In genomic region chr10:95458050-95458806, GRCm38 (mm10) we compare ENCODE assay signal across 17 mouse cellular contexts. TPM values are rescaled to one million over a fixed set of nuclear protein-coding genes. Genes with fewer than 3 reads are reported as not detected.
DNase-seq lines count a peak whose midpoint lies in the region; ATAC-seq and TF ChIP-seq lines count a peak whose summit lies in the region.
"Had no signal": no experiment of that assay in that cellular context is flagged by ENCODE, and none has a peak within 500 bp of the region (broad histone marks: within the 10 kb centered on the region; RNA-seq: fewer than 3 reads in every experiment).

No protein-coding gene starts in this region.

- no peak overlapping the region for H3K9ac ChIP-seq in kidney, postnatal 0 days (ENCODE audit: low read depth, low read length)
- H3K9ac ChIP-seq in MEL (ENCODE audit: control insufficient read depth, low read depth, low read length, poor library complexity, severe bottlenecking) = no peak overlapping the region
- H3K9ac ChIP-seq in heart, embryonic 11.5 days (ENCODE audit: low read depth, low read length) = no peak overlapping the region
- H3K9ac ChIP-seq: embryonic facial prominence, embryonic 12.5 days; liver, embryonic 13.5 days had no signal

- TF ChIP-seq POLR2A in MEL (IDR thresholded peaks at IDR 0.05; ENCODE audit: control insufficient read depth in 1 of 2, insufficient read depth in 1 of 2, low read depth in 1 of 2, low read length in 2 of 2, poor library complexity in 1 of 2) = no peak

- no peaks in the 10 kb centered on the region for H3K79me2 ChIP-seq in MEL (ENCODE audit: control insufficient read depth, insufficient read depth, low read length, poor library complexity)

- H3K9me3 ChIP-seq in kidney, postnatal 0 days (replicated peaks; ENCODE audit: low read length) = no peaks in the 10 kb centered on the region
- no peaks in the 10 kb centered on the region for H3K9me3 ChIP-seq in MEL (replicated peaks; ENCODE audit: insufficient read depth, low read length)
- H3K9me3 ChIP-seq in heart, embryonic 11.5 days (replicated peaks; ENCODE audit: control insufficient read depth, low read length) = no peaks in the 10 kb centered on the region
- H3K9me3 ChIP-seq: embryonic facial prominence, embryonic 12.5 days; liver, embryonic 13.5 days had no signal

- no peaks in the 10 kb centered on the region for H3K4me1 ChIP-seq in kidney, postnatal 0 days (replicated peaks; ENCODE audit: insufficient read depth, low read length)
- peaks cover 0 to 22% of the 10 kb centered on the region in 2 experiments; a peak in 3 of 4 replicates for H3K4me1 ChIP-seq in MEL (ENCODE audit: control insufficient read depth in 1 of 2, insufficient read depth in 2 of 2, low read length in 2 of 2)
- no peaks in the 10 kb centered on the region for H3K4me1 ChIP-seq in heart, embryonic 11.5 days (ENCODE audit: control insufficient read depth, insufficient read depth, low read length)
- H3K4me1 ChIP-seq: embryonic facial prominence, embryonic 12.5 days; liver, embryonic 13.5 days had no signal

- intact Hi-C loops in left cerebral cortex, postnatal 4 days (cut with DNase I) = no loop called here

- WGBS in kidney, postnatal 0 days = 82% methylated on average over 9 of the region's 9 CpGs
- 39% methylated on average over 9 of the region's 9 CpGs for WGBS in large intestine, adult 2 months
- WGBS in heart, embryonic 11.5 days (ENCODE audit: insufficient replicate concordance) = 78% methylated on average over 9 of the region's 9 CpGs

- H3K4me2 ChIP-seq in kidney, postnatal 0 days (ENCODE audit: low read length) = no peak overlapping the region
- no peak overlapping the region for H3K4me2 ChIP-seq in heart, embryonic 11.5 days
- H3K4me2 ChIP-seq: embryonic facial prominence, embryonic 12.5 days; liver, embryonic 13.5 days had no signal

- H3K27ac ChIP-seq in kidney, postnatal 0 days = no peak overlapping the region
- H3K27ac ChIP-seq in MEL (ENCODE audit: control insufficient read depth, low read depth, low read length) = no peak overlapping the region
- H3K27ac ChIP-seq in heart, embryonic 11.5 days (ENCODE audit: low read depth, low read length) = no peak overlapping the region
- H3K27ac ChIP-seq: embryonic facial prominence, embryonic 12.5 days; liver, embryonic 13.5 days had no signal

- TF ChIP-seq RAD21 in MEL (IDR thresholded peaks at IDR 0.05; ENCODE audit: low read depth, low read length) = no peak

- no peak for DNase-seq in kidney, postnatal 0 days (ENCODE audit: low spot score)
- DNase-seq in kidney, adult 9 months = no peak
- peak; percentile 46 for DNase-seq in MEL (ENCODE audit: low read depth, low spot score)
- peak; percentile 33 for DNase-seq in large intestine, adult 2 months (ENCODE audit: low read depth, low spot score)
- DNase-seq in lung, postnatal 4 days = peak; percentile 12 to 39
- no peak for DNase-seq in spleen, postnatal 14 days (ENCODE audit: low spot score in 2 of 2)
- no peak for DNase-seq in left cerebral cortex, postnatal 4 days
- DNase-seq: cerebellum, adult 11-12 months; heart, adult 18-20 months; kidney, postnatal 10 days; liver, embryonic 13.5 days; retina, postnatal 1 day; thymus, adult 18-20 months had no signal

- TF ChIP-seq EP300 in MEL (IDR thresholded peaks at IDR 0.05; ENCODE audit: low read depth in 1 of 2, low read length in 2 of 2) = no peak

- peak; percentile 40; the same call in 1 of the 2 replicates for ATAC-seq in kidney, postnatal 0 days (replicated peaks; ENCODE audit: low FRiP score, low read depth)
- no peak for ATAC-seq in heart, embryonic 11.5 days (replicated peaks; ENCODE audit: insufficient number of reproducible peaks, low FRiP score, low TSS enrichment)
- ATAC-seq: activated CD4-positive, CD25-positive, alpha-beta regulatory T cell, adult 4 months; inflammation-experienced regulatory T-cells, adult 6 months had no signal

- no peaks in the 10 kb centered on the region for H3K36me3 ChIP-seq in kidney, postnatal 0 days (ENCODE audit: insufficient read depth, low read length)
- H3K36me3 ChIP-seq in MEL (ENCODE audit: control insufficient read depth in 1 of 2, insufficient read depth in 2 of 2, low read length in 2 of 2) = peaks cover 0 to 12% of the 10 kb centered on the region in 2 experiments; a peak in 2 of 4 replicates
- no peaks in the 10 kb centered on the region for H3K36me3 ChIP-seq in heart, embryonic 11.5 days (ENCODE audit: control insufficient read depth, insufficient read depth, low read length)
- H3K36me3 ChIP-seq: embryonic facial prominence, embryonic 12.5 days; liver, embryonic 13.5 days had no signal

- TF ChIP-seq CTCF in kidney, postnatal 0 days (IDR thresholded peaks at IDR 0.05; ENCODE audit: low read depth) = no peak
- TF ChIP-seq CTCF in MEL (IDR thresholded peaks at IDR 0.05 in 2 of 3, conservative IDR thresholded peaks at IDR 0.05 in 1 of 3; ENCODE audit: control insufficient read depth in 1 of 3, insufficient read depth in 1 of 3, low read depth in 2 of 3, low read length in 3 of 3, poor library complexity in 1 of 3, severe bottlenecking in 1 of 3) = no peak

- H3K27me3 ChIP-seq in kidney, postnatal 0 days (ENCODE audit: insufficient read depth, low read length) = no peaks in the 10 kb centered on the region
- H3K27me3 ChIP-seq in MEL (ENCODE audit: control insufficient read depth in 1 of 2, insufficient read depth in 2 of 2, low read length in 2 of 2) = no peaks in the 10 kb centered on the region
- H3K27me3 ChIP-seq in heart, embryonic 11.5 days (ENCODE audit: control insufficient read depth, insufficient read depth, low read length) = no peaks in the 10 kb centered on the region
- H3K27me3 ChIP-seq: embryonic facial prominence, embryonic 12.5 days; liver, embryonic 13.5 days had no signal

- H3K4me3 ChIP-seq in kidney, postnatal 0 days (replicated peaks; ENCODE audit: low read depth, low read length) = no peak overlapping the region
- no peak overlapping the region for H3K4me3 ChIP-seq in MEL (ENCODE audit: control insufficient read depth in 1 of 2, insufficient read depth in 1 of 2, low read depth in 2 of 2, low read length in 2 of 2)
- no peak overlapping the region for H3K4me3 ChIP-seq in heart, embryonic 11.5 days (ENCODE audit: low read depth, low read length)
- H3K4me3 ChIP-seq: embryonic facial prominence, embryonic 12.5 days; liver, embryonic 13.5 days had no signal

TF ChIP-seq in MEL, 35 proteins besides CTCF, POLR2A, EP300 and RAD21:
- TF ChIP-seq POLR2AphosphoS2 (IDR thresholded peaks at IDR 0.05; ENCODE audit: low read length) (no peak), BHLHE40 (IDR thresholded peaks at IDR 0.05; ENCODE audit: borderline replicate concordance, low read depth, low read length) (no peak), ZNF384 (IDR thresholded peaks at IDR 0.05; ENCODE audit: low read depth, low read length) (peak; percentile 92), RCOR1 (IDR thresholded peaks at IDR 0.05; ENCODE audit: low read depth, low read length) (0 out of 2 replicates have a peak, but pooled peaks have one; percentile 10), GATA1 (IDR thresholded peaks at IDR 0.05; ENCODE audit: low read depth, low read length) (peak; percentile 35; the same call in 1 of the 2 replicates)

RNA-seq across cellular contexts. Expression of gene Socs2, which starts 41.2 kb away (rescaled TPM):
- polyA plus RNA-seq in kidney, postnatal 0 days (2015; fragmentation: Nextera tagmentation; extraction: Ambion mirVana) = 122 and 124 TPM in 2 replicates
- 16.0 and 16.5 TPM in 2 replicates for total RNA-seq in MEL (2012; rRNA removed)
- 10 to 100 TPM in 1 of 2 experiments, not detected in 1; 24.9 TPM for polyA plus RNA-seq in MEL (2012; ENCODE audit: insufficient read depth in 1 of 2, insufficient read length in 2 of 2, low read depth in 1 of 2, low replicate concordance in 2 of 2, missing spikeins in 1 of 2)
- polyA plus RNA-seq in large intestine, adult 2 months (2012; rRNA removed) = 36.0 and 50.3 TPM in 2 replicates
- 38.5 and 45.0 TPM in 2 replicates for polyA plus RNA-seq in heart, embryonic 11.5 days (2014; fragmentation: Nextera tagmentation; extraction: Ambion mirVana)
- 10 to 100 TPM; 78.0 to 81.5 TPM for total RNA-seq in left cerebral cortex, postnatal 4 days (2021)

RNA-seq across cellular contexts. Expression of gene Mrpl42, which starts 43.5 kb away (rescaled TPM):
- polyA plus RNA-seq in kidney, postnatal 0 days (2015; fragmentation: Nextera tagmentation; extraction: Ambion mirVana) = 427 and 432 TPM in 2 replicates
- 187 and 212 TPM in 2 replicates for total RNA-seq in MEL (2012; rRNA removed)
- polyA plus RNA-seq in MEL (2012; ENCODE audit: insufficient read depth in 1 of 2, insufficient read length in 2 of 2, low read depth in 1 of 2, low replicate concordance in 2 of 2, missing spikeins in 1 of 2) = 1,000 to 10,000 TPM in 1 of 2 experiments, 100 to 1,000 TPM in 1; 298 to 1,026 TPM
- polyA plus RNA-seq in large intestine, adult 2 months (2012; rRNA removed) = 142 and 148 TPM in 2 replicates
- 518 and 543 TPM in 2 replicates for polyA plus RNA-seq in heart, embryonic 11.5 days (2014; fragmentation: Nextera tagmentation; extraction: Ambion mirVana)
- total RNA-seq in left cerebral cortex, postnatal 4 days (2021) = 10 to 100 TPM; 78.5 to 85.8 TPM

RNA-seq across cellular contexts. Expression of gene Ube2n, which starts 56.7 kb away (rescaled TPM):
- 277 and 296 TPM in 2 replicates for polyA plus RNA-seq in kidney, postnatal 0 days (2015; fragmentation: Nextera tagmentation; extraction: Ambion mirVana)
- 80.6 and 105 TPM in 2 replicates for total RNA-seq in MEL (2012; rRNA removed)
- 100 to 1,000 TPM; 212 to 571 TPM for polyA plus RNA-seq in MEL (2012; ENCODE audit: insufficient read depth in 1 of 2, insufficient read length in 2 of 2, low read depth in 1 of 2, low replicate concordance in 2 of 2, missing spikeins in 1 of 2)
- polyA plus RNA-seq in large intestine, adult 2 months (2012; rRNA removed) = 63.4 and 72.6 TPM in 2 replicates
- polyA plus RNA-seq in heart, embryonic 11.5 days (2014; fragmentation: Nextera tagmentation; extraction: Ambion mirVana) = 319 and 322 TPM in 2 replicates
- total RNA-seq in left cerebral cortex, postnatal 4 days (2021) = 100 to 1,000 TPM; 213 to 231 TPM

Comparison
In these comparisons a context has a peak if more than half of its experiments do, and no peak if none do; other contexts are left out.
1. DNase-seq: peak in MEL (single experiment), large intestine, adult 2 months (single experiment) and lung, postnatal 4 days (2 of 2); none in kidney, postnatal 0 days (single experiment), kidney, adult 9 months (single experiment), spleen, postnatal 14 days (0 of 2) and left cerebral cortex, postnatal 4 days (single experiment).